Mouse (Mus musculus) testis, adult 2 months (tissue): ENCODE results near the gene Pgam1.

Experiments used
- CTCF ChIP-seq: fragments of 200-500 bp; IDR thresholded peaks from 2 replicates; pipeline ENCODE4 v1.5.1; 2012; ENCODE audit warnings: low read depth, mild to moderate bottlenecking, inconsistent platforms, low read length, moderate library complexity; ENCODE audit not compliant: control insufficient read depth, insufficient read depth, insufficient replicate concordance
- POLR2A ChIP-seq: fragments of 200-500 bp; IDR thresholded peaks from 2 replicates; pipeline ENCODE4 v1.6.1; 2012; ENCODE audit warnings: low read depth, mild to moderate bottlenecking, inconsistent platforms, low read length, moderate library complexity; ENCODE audit not compliant: control insufficient read depth

DNA sequence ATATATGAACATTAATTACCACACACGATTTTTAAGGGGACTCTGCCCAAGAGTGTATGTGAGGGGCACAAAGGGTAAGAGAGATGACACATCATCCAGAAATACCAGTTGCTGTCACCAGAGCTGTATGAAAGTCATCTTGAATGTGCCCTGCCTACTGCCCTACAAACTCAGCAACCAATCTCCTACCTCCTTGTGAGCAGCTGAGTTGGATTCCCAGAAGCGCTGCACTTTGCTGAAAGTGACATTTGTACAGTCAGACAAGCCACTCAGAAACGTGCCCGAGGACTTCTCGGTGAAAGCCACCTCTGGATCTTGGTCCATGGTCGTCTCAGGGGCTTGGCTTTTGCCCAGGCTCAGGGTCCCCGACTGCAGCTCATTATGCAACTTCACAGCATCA, 16.8 kb upstream of the Pgam1 start:
- no peak for TF ChIP-seq CTCF
- no peak for TF ChIP-seq POLR2A
